Mouse (Mus musculus) megakaryocyte, embryonic 14.5 days (primary cell): Measurements from ENCODE around the gene Scn2a.

Experiments
- FLI1 ChIP-seq: IDR thresholded peaks from 2 replicates; pipeline ENCODE4 v1.6.1; 2012; ENCODE audit warnings: low read length, inconsistent platforms, mixed read lengths
- GATA1 ChIP-seq: IDR thresholded peaks from 3 replicates; pipeline ENCODE4 v1.6.1; 2012; ENCODE audit warnings: mixed read lengths, low read length, inconsistent platforms, borderline replicate concordance

GRCm38 (mm10) chr2:65670153-65670817 lies 49.7 kb downstream of the Scn2a start:
- no peak for TF ChIP-seq GATA1
- no peak for TF ChIP-seq FLI1
